Mouse (Mus musculus) urinary bladder, postnatal 36 days (tissue): Measurements from ENCODE around the gene Mpg.
"Not testable (repeated sequence)": the region's sequence is repeated elsewhere in the genome, so short reads cannot be mapped to it uniquely, and the experiment has no call there.

Source experiments
- DNase-seq, 2 experiments: peaks; one replicate each; pipeline ENCODE4 v3.0.0; 2022; ENCODE audit warnings: low spot score in 2 of 2, mixed read lengths in 1 of 2

Mpg gene

DNA sequence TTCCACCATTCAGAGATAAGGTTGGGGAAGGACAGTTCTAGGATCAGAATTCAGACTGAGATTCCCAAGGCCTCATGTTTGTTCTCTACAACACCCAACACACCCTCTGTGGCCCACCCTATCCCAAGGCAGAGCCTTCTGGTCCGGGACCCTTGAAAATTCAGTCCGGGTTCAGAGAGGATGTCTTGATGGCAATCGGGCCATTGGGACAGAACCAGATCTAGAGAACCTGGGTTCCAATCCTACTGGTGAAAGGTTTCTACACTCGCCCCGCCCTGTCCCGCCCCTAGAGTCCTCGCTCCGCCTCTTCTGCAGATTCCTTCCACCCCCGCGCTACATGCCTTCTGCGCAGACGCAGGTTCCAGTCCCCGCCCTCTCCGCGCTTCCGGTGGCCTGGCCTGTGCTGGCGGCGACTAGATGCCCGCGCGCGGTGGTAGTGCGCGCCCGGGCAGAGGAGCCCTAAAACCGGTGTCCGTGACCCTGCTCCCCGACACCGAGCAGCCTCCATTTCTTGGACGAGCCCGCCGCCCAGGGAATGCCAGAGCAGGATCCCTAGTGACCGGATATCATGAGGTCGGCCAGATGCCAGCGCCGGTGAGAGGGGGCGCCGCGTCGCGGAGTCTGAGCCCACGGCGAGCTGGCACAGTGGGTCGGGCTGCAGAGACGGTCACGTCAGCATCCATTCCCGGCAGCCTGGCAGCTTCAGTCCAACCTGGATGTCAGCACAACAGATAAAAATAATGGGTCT, at the start of gene Mpg:
TSS of gene Mpg (plus strand) at position 382 of the 748 bp plus-strand sequence.
- peak; percentile 81 to 89 for DNase-seq

DNA sequence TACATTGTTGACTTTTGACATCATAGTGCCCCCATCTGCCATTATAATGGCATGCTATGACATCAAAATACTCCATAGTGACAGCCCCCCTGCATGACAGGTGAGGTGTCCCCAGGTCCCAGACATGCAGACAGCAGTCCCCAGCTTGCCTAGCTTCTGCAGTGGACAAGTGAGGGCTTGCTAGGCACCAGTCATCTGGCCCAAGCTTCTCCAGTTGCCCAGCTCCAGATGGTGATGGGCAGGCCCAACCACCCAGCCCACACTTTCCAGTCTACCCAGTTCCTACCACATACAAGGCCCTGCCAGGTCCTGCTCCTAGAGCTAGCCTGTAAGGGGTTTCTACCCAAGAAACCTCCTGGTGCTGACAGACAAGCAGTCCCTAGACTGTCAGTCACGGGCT, 47.8 kb upstream of the Mpg start:
- DNase-seq = no peak

GRCm38 (mm10) chr11:32181246-32181645, 45.1 kb upstream of the Mpg start:
- DNase-seq = no peak

- DNase-seq = peak; percentile 77 to 78
These were observed 44.1 kb upstream of the Mpg start for GRCm38 (mm10) chr11:32181973-32182868.

DNA sequence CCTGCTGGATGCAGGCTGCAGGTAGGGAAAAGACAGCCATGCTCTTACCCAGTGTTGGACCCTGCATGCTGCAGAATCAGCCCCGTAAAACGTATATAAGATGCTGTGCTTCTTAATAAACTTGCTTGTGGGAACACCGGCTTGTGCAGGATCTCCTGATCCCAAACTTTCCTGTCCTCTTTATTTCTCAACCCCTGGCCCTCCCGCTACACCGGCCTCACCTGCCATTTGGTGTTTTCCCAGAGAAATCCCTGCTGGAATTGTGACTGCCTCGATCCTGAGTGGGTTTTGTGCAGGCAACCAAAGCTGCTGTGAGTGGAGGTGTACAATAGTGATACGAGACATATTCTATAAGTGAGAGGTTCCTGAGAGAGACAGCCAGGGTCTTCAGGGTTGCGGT, 41.8 kb upstream of the Mpg start:
- no peak for DNase-seq

DNA sequence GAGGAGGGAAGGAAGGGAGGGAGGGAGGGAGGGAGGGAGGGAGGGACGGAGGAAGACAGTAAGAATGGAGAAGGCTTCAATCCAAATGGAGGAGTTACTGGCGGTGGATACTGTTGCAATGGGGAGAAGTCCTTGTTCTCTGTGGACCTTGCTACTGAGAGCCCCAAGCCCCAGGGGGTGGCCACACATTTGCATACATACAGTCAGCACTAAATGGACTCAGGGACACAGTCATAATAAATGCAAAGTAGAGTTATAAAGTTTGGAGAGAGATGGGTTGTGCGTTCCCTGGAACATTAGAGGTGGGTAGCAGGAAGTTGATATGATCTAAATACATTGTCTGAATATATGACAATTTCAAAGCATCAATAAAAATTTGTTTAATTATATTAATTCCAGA, 40.3 kb upstream of the Mpg start:
- DNase-seq = no peak

DNA sequence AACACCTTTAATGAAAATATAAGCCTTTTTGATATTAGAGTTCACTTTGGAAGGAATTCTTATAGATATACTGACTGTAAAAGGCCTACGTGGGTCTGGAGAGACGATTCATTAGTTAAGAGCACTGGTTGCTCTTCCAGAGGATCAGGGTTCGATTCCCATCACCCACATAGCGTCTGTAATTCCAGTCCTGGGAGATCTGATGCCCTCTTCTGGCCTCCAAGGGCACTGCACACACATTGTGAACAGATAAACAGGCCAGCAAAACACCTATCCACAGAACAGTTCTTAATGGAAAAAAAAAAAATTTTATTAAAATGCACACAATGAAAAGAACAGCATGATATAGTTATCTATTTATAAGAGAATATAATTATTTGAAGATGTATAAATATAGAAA, 39.0 kb upstream of the Mpg start:
- DNase-seq = no peak

DNA sequence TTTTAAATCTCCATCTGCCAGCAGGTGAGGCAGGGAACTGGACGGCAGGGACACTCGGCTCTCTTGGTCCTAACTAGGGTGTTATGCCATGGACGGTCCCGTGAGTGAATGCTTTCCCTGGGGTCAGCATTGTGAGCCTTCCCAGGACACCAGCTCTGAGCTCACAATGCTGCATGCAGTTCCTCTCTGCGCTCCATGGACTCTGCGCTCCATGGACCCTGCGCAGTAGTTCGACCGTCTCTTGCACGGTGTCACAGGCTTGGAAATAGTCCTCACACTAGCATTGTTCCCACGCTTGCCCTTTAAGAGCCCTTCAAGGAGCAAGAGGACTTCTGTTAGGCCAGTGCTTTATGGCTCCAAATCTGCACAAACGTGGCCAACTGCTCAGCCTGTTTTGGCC, 37.4 kb upstream of the Mpg start:
- DNase-seq = no peak

DNA sequence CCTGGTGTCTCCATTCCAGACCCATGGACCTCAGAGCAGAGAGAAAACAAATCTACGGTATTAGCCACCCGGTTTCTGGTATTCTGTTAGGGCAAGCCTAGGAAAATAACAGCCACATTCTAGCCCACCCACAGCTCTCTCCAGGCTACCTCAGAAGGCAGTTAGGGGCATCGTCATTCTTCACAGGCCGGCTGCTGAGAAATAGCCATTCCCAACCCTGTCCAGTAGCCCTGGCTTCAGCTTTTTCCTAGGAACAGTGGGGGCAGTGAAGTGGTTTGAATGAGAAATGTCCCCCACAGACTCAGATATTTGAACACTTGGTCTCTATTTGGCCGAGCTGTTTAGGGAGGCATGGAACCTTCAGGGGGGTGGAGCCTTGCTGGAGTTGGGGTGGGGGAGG, 36.9 kb upstream of the Mpg start:
- DNase-seq = no peak

DNA sequence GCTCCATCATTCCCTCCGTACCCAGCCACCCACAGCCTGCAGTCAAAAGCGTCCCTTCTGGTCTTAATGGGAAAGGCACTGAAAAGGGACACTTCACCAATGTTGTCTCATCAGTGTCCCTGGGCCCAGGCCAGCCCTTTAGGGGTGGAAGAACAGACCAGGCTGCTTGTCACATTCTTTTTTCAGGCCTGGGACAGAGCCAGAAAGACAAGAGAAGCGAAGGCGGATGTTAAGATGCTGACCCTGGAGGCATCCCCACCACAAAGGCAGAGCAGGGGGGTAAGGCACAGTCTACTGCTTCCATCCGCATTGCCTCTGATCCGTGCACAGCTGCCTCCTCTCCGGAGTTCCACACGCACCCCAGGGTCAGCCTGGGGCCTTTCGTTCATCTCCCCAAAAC, 36.2 kb upstream of the Mpg start:
- DNase-seq = no peak

DNA sequence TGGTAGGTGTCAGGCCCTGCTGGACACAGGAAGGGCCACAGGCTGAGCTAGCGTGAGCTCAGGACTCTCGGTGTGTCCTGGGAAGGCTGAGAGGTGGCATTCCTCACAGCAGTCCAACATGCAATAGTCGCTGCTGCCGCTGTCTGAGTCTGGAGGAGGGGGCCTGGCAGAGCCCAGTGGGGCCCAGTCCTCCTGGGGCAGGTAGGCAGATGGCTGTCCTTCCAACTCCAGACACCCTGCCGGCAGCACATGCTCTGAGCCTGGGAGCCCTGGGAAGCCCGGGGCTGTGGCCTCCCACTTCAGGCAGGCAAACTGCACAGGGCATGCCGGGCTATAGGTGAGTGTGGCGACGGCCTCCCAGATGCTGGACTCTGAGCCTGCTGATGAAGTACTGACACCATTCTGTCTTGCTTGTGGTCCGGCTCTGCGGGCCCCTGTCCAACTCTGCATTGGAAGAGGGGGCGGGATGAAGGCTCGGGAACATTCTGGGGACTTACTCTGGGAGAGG, 35.6 kb upstream of the Mpg start:
- no peak for DNase-seq

- DNase-seq = no peak
These were observed 33.1 kb upstream of the Mpg start for GRCm38 (mm10) chr11:32193156-32193555.

- no peak for DNase-seq
These were observed 32.2 kb upstream of the Mpg start for GRCm38 (mm10) chr11:32194086-32194485.

DNA sequence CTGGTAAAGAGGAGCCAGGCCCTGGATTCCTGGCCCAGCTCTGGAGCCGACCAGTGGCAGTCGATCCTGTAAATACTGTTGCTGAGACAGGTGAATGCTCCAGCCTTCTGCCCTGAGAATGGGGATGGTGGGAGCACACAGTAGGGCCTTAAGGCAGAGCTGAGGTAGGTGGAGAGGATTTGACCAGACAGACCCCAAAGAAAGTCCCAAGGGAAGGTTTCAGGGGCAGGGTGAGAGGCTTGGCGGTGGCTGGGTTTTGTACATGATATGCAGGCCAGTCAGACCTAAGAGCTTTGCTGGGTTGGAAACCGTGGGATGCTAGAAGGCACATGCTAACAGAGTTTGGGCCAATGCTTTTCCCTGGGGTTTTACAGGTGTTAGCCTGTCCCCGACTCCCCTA, 31.7 kb upstream of the Mpg start:
- DNase-seq = no peak

- DNase-seq = no peak
These were observed 30.3 kb upstream of the Mpg start for GRCm38 (mm10) chr11:32195867-32196540.

GRCm38 (mm10) chr11:32196727-32197126, 29.6 kb upstream of the Mpg start:
- DNase-seq = no peak

GRCm38 (mm10) chr11:32197766-32198165, 28.5 kb upstream of the Mpg start:
- no peak for DNase-seq

- no peak for DNase-seq
These were observed 27.9 kb upstream of the Mpg start for GRCm38 (mm10) chr11:32198256-32198955.

DNA sequence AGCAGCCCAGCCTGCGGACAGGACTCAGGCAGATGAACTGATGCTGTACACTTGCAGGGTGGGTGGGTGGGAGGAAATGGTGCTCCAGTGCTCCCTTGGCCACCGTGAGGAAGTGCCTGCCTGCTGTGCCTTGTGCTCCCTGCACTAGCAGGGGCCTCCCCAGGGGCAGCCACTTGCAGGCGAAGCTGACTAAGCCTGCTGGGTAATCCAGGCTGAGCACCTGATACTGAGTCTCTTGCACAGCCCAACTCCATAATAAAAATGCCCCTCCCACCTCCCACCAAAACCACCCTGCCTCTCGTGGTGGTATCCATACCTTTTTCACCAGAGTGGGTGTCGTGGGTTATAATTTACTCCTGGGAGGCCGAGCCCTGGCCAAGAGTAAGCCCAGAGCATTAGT, 27.1 kb upstream of the Mpg start:
- no peak for DNase-seq

- DNase-seq = no peak
These were observed 26.2 kb upstream of the Mpg start, which contains the start of gene Il9r for GRCm38 (mm10) chr11:32200075-32200601. TSS of gene Il9r (minus strand) at chr11:32200279.

DNA sequence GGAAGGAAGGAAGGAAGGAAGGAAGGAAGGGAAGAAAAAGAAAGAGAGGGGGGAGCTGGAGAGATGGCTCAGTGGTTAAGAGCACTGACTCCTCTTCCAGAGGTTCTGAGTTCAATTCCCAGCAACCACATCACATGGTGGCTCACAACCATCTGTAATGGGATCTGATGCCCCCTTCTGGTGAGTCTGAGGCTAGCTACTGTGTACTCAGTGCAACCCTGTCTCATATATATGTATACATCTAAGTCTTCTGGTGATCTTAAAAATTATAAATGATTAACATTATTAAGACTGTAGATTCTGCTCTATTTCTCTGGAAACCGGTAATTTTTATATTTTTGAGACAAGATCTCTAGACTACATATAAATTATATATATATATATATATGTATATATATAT, 25.3 kb upstream of the Mpg start:
- DNase-seq = not testable (repeated sequence)
